Mouse (Mus musculus) layer of hippocampus, adult 6 months (tissue): Measurements from ENCODE around the gene Luzp4. TPM values are rescaled to one million over a fixed set of nuclear protein-coding genes. Genes with fewer than 3 reads are reported as not detected.

Experiments used
- long read RNA-seq, 2 experiments: library from polyadenylated mRNA; unstranded; transcript quantifications; one replicate each; pipeline ENCODE4 v2.0.0; 2019 to 2020
- polyA plus RNA-seq: library from polyadenylated mRNA; unstranded; fragments of <200 nt; fragmentation: Nextera tagmentation; gene quantifications from 2 replicates; pipeline ENCODE4 v1.2.3, GENCODE M21; 2021

Luzp4 gene
- polyA plus RNA-seq = not detected in 2 replicates
- long read RNA-seq, experiment 1 = 0 reads
- long read RNA-seq, experiment 2 = 0 reads

GRCm38 (mm10) chrX:148857340-148857739 is at the start of gene Luzp4:
Gene Luzp4, plus strand, starts transcription at chrX:148857640.

Other genes with a start within 250 kb of the Luzp4 start
- gene Gm8334, start 242.5 kb upstream of the Luzp4 start, polyA plus RNA-seq = not detected in 2 replicates
- not detected in 2 replicates for gene Gm15127, start 194.0 kb upstream of the Luzp4 start, polyA plus RNA-seq
- gene Ott, start 216.6 kb downstream of the Luzp4 start, polyA plus RNA-seq = not detected in 2 replicates